Mouse (Mus musculus) C2C12 (cell line): Measurements from ENCODE around the gene Olfr830. TPM values are rescaled to one million over a fixed set of nuclear protein-coding genes. Genes with fewer than 3 reads are reported as not detected.
"Not testable (repeated sequence)": the region's sequence is repeated elsewhere in the genome, so short reads cannot be mapped to it uniquely, and the experiment has no call there.

ENCODE experiments used
- H3K27me3 ChIP-seq: one replicate; pipeline ENCODE4 v1.6.1; 2011; ENCODE audit not compliant: control insufficient read depth, insufficient read depth, insufficient read length
- H3K36me3 ChIP-seq: one replicate; pipeline ENCODE4 v1.6.1; 2011; ENCODE audit not compliant: control insufficient read depth, insufficient read depth
- H3K4me3 ChIP-seq: one replicate; pipeline ENCODE4 v1.5.1; 2011; ENCODE audit warnings: mild to moderate bottlenecking, control low read depth; ENCODE audit not compliant: poor library complexity, insufficient read depth, severe bottlenecking
- H3K79me2 ChIP-seq: one replicate; pipeline ENCODE4 v1.6.1; 2011; ENCODE audit not compliant: control insufficient read depth, insufficient read depth
- H3K79me3 ChIP-seq: one replicate; pipeline ENCODE4 v1.6.1; 2011; ENCODE audit warnings: low read depth, control low read depth
- H3ac ChIP-seq: one replicate; pipeline ENCODE3; 2011; ENCODE audit warnings: low read depth; ENCODE audit not compliant: control insufficient read depth, insufficient read length
- CEBPB ChIP-seq: IDR thresholded peaks from one replicate; pipeline ENCODE4 v1.6.1; 2011; ENCODE audit warnings: low read depth, mild to moderate bottlenecking, control low read depth, moderate library complexity
- CTCF ChIP-seq: IDR thresholded peaks from one replicate; pipeline ENCODE4 v1.5.1; 2011; ENCODE audit not compliant: control insufficient read depth, insufficient read depth, insufficient read length
- FOSL1 ChIP-seq: IDR thresholded peaks from one replicate; pipeline ENCODE4 v1.8.0; 2011; ENCODE audit warnings: mild to moderate bottlenecking, low read length; ENCODE audit not compliant: poor library complexity, insufficient read depth, severe bottlenecking
- MAX ChIP-seq: IDR thresholded peaks from one replicate; pipeline ENCODE4 v1.6.1; 2011; ENCODE audit warnings: mild to moderate bottlenecking, control low read depth
- MYOD1 ChIP-seq: IDR thresholded peaks from one replicate; pipeline ENCODE4 v1.6.1; 2011; ENCODE audit warnings: low read depth; ENCODE audit not compliant: control insufficient read depth, insufficient read length
- MYOG ChIP-seq: IDR thresholded peaks from one replicate; pipeline ENCODE4 v1.6.1; 2011; ENCODE audit not compliant: control insufficient read depth, insufficient read length; ENCODE audit errors: extremely low read depth
- USF1 ChIP-seq: IDR thresholded peaks from one replicate; pipeline ENCODE4 v1.6.1; 2011; ENCODE audit warnings: low read depth, mild to moderate bottlenecking, control low read depth, moderate library complexity
- long read RNA-seq, 2 experiments: library from polyadenylated mRNA; unstranded; transcript quantifications; one replicate each; pipeline ENCODE4 v2.0.0; 2019 to 2020
- polyA plus RNA-seq: library from polyadenylated mRNA; unstranded; fragments of >200 nt; fragmentation: generic; extraction: Trizol; gene quantifications from one replicate; pipeline ENCODE4 v1.2.1, GENCODE M21; 2012; ENCODE audit warnings: missing spikeins

The Olfr830 gene
- polyA plus RNA-seq, result not detected
- long read RNA-seq, experiment 1, result 0 reads
- long read RNA-seq, experiment 2, result 0 reads

- H3K27me3 ChIP-seq, result no peaks in the 10 kb centered on the region
- TF ChIP-seq USF1 (no peak), MYOG (no peak), CEBPB (no peak), MAX (no peak), MYOD1 (no peak), FOSL1 (no peak), CTCF (no peak)
- H3K79me3 ChIP-seq, result no peaks in the 10 kb centered on the region
- H3K36me3 ChIP-seq, result no peaks in the 10 kb centered on the region
- H3K79me2 ChIP-seq, result no peaks in the 10 kb centered on the region
- no peak within 1 kb of the TSS for H3K4me3 ChIP-seq
- no peak within 1 kb of the TSS for H3ac ChIP-seq
These were observed at the start of gene Olfr830 for GRCm38 (mm10) chr9:18874393-18874792. Olfr830 (plus strand) TSS chr9:18874693.

- no peaks in the 10 kb centered on the region for H3K27me3 ChIP-seq
- H3K36me3 ChIP-seq, result no peaks in the 10 kb centered on the region
- no peaks in the 10 kb centered on the region for H3K79me2 ChIP-seq
- H3ac ChIP-seq, result no peak within 1 kb of the TSS
- no peak within 1 kb of the TSS for H3K4me3 ChIP-seq
- no peak for TF ChIP-seq MYOG
- TF ChIP-seq MAX, result no peak
- no peak for TF ChIP-seq CTCF
- TF ChIP-seq MYOD1, result no peak
- no peak for TF ChIP-seq CEBPB
- no peak for TF ChIP-seq USF1
- TF ChIP-seq FOSL1, result no peak
- H3K79me3 ChIP-seq, result no peaks in the 10 kb centered on the region
These were observed 19.9 kb upstream of the Olfr830 start, which contains the start of gene Olfr829 for GRCm38 (mm10) chr9:18854633-18855032. Olfr829 (plus strand) TSS chr9:18854933.

DNA sequence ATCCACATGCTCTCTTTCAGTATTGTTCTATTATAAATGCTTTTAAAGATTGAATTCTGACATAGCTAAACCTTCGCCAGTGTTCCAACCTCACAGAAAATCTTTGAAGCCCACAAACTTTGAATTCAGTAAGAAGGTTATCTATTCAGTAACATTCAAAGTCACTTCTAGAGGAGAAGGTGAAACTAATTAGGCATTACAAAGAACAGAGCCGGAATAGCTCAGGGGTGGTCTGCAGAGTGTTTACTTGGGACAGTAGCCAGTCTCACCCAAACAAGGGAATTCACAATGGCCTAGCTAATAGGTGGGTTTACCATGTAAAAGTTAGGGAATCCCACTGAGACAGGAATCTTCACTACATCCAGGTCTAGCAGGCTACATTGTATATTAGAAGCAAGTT, 33.2 kb downstream of the Olfr830 start:
- not testable (repeated sequence) for H3K27me3 ChIP-seq, H3K79me2 ChIP-seq, H3K36me3 ChIP-seq, H3ac ChIP-seq, H3K4me3 ChIP-seq, H3K79me3 ChIP-seq

GRCm38 (mm10) chr9:18927921-18928320, 53.4 kb downstream of the Olfr830 start:
- H3ac ChIP-seq, H3K4me3 ChIP-seq, H3K27me3 ChIP-seq, H3K36me3 ChIP-seq, H3K79me2 ChIP-seq, H3K79me3 ChIP-seq: not testable (repeated sequence)

Other genes with a start within 250 kb of the Olfr830 start
- gene Muc16, start 200.2 kb upstream of the Olfr830 start, polyA plus RNA-seq, result not detected
- not detected for gene Olfr24, start 110.7 kb upstream of the Olfr830 start, polyA plus RNA-seq
- not detected for gene Olfr828, start 55.2 kb upstream of the Olfr830 start, polyA plus RNA-seq
- not detected for gene Olfr829, start 19.8 kb upstream of the Olfr830 start, polyA plus RNA-seq
- gene Olfr832, start 62.4 kb downstream of the Olfr830 start, polyA plus RNA-seq, result not detected
- not detected for gene Olfr834, start 113.3 kb downstream of the Olfr830 start, polyA plus RNA-seq
- gene Olfr835, start 158.0 kb downstream of the Olfr830 start, polyA plus RNA-seq, result not detected
- not detected for gene Olfr836, start 245.7 kb downstream of the Olfr830 start, polyA plus RNA-seq